Comparison of ENCODE assay signal across 8 mouse cellular contexts in genomic region chr10:60566369-60567037, GRCm38 (mm10).
A peak's percentile ranks its signal among the peaks of the same experiment; 100 is the strongest.
DNase-seq lines count a peak whose midpoint lies in the region; ATAC-seq lines count a peak whose summit lies in the region.

No protein-coding gene starts in this region.

- no peak overlapping the region for H3K27ac ChIP-seq in kidney, embryonic 16.5 days (ENCODE audit: low read length)
- no peak overlapping the region for H3K27ac ChIP-seq in embryonic facial prominence, embryonic 13.5 days
- H3K27ac ChIP-seq in limb, embryonic 13.5 days: no peak overlapping the region
- H3K27ac ChIP-seq in neural tube, embryonic 15.5 days (replicated peaks): no peak overlapping the region

- peaks cover under 1% of the 10 kb centered on the region for H3K4me1 ChIP-seq in kidney, embryonic 16.5 days (ENCODE audit: insufficient read depth, low read length)
- peaks cover 19% of the 10 kb centered on the region for H3K4me1 ChIP-seq in embryonic facial prominence, embryonic 13.5 days
- peaks cover 23% of the 10 kb centered on the region for H3K4me1 ChIP-seq in limb, embryonic 13.5 days
- peaks cover 24% of the 10 kb centered on the region for H3K4me1 ChIP-seq in neural tube, embryonic 15.5 days

- H3K4me2 ChIP-seq in kidney, embryonic 16.5 days (replicated peaks; ENCODE audit: low read depth, low read length): 0 out of 2 replicates have a peak overlapping the region, but pooled peaks have one; percentile 9
- peak overlapping the region; percentile 52 for H3K4me2 ChIP-seq in embryonic facial prominence, embryonic 13.5 days
- peak overlapping the region; percentile 48 for H3K4me2 ChIP-seq in limb, embryonic 13.5 days (replicated peaks)
- peak overlapping the region; percentile 32 for H3K4me2 ChIP-seq in neural tube, embryonic 15.5 days

- H3K27me3 ChIP-seq in kidney, embryonic 16.5 days (ENCODE audit: insufficient read depth, low read length): no peaks in the 10 kb centered on the region
- peaks cover 6% of the 10 kb centered on the region; the same call in 1 of the 2 replicates for H3K27me3 ChIP-seq in embryonic facial prominence, embryonic 13.5 days
- H3K27me3 ChIP-seq in limb, embryonic 13.5 days: no peaks in the 10 kb centered on the region; the same call in 1 of the 2 replicates
- H3K27me3 ChIP-seq in neural tube, embryonic 15.5 days (replicated peaks): peaks cover 48% of the 10 kb centered on the region

- H3K9ac ChIP-seq in kidney, embryonic 16.5 days (replicated peaks; ENCODE audit: low read length): peak overlapping the region; percentile 2; the same call in 1 of the 2 replicates
- H3K9ac ChIP-seq in embryonic facial prominence, embryonic 13.5 days: 0 out of 2 replicates have a peak overlapping the region, but pooled peaks have one; percentile 16
- H3K9ac ChIP-seq in limb, embryonic 13.5 days: peak overlapping the region; percentile 43
- H3K9ac ChIP-seq in neural tube, embryonic 15.5 days (replicated peaks): no peak overlapping the region

- no peak for DNase-seq in kidney, postnatal 4 days
- DNase-seq in right cerebral cortex, postnatal 14 days: no peak
- no peak for DNase-seq in adrenal gland, postnatal 25 days
- no peak for DNase-seq in cerebellum, postnatal 4 days (ENCODE audit: low spot score in 2 of 2)

- H3K9me3 ChIP-seq in kidney, embryonic 16.5 days (ENCODE audit: low read length): no peaks in the 10 kb centered on the region
- H3K9me3 ChIP-seq in embryonic facial prominence, embryonic 13.5 days: no peaks in the 10 kb centered on the region
- H3K9me3 ChIP-seq in limb, embryonic 13.5 days: no peaks in the 10 kb centered on the region
- H3K9me3 ChIP-seq in neural tube, embryonic 15.5 days (replicated peaks): no peaks in the 10 kb centered on the region

- 40% methylated on average over 24 of the region's 24 CpGs for WGBS in kidney, embryonic 16.5 days
- 24% methylated on average over 24 of the region's 24 CpGs for WGBS in embryonic facial prominence, embryonic 13.5 days
- whole genome bisulfite sequencing in limb, embryonic 13.5 days: 41% methylated on average over 24 of the region's 24 CpGs
- 40% methylated on average over 24 of the region's 24 CpGs for WGBS in neural tube, embryonic 15.5 days

- no peaks in the 10 kb centered on the region for H3K36me3 ChIP-seq in kidney, embryonic 16.5 days (ENCODE audit: insufficient read depth, low read length)
- H3K36me3 ChIP-seq in embryonic facial prominence, embryonic 13.5 days: no peaks in the 10 kb centered on the region
- H3K36me3 ChIP-seq in limb, embryonic 13.5 days: no peaks in the 10 kb centered on the region
- no peaks in the 10 kb centered on the region for H3K36me3 ChIP-seq in neural tube, embryonic 15.5 days

- no peak overlapping the region for H3K4me3 ChIP-seq in kidney, embryonic 16.5 days (ENCODE audit: low read length)
- peak overlapping the region; percentile 7; the same call in 1 of the 2 replicates for H3K4me3 ChIP-seq in embryonic facial prominence, embryonic 13.5 days
- H3K4me3 ChIP-seq in limb, embryonic 13.5 days: 0 out of 2 replicates have a peak overlapping the region, but pooled peaks have one; percentile 3
- no peak overlapping the region for H3K4me3 ChIP-seq in neural tube, embryonic 15.5 days (replicated peaks)

- no peak for ATAC-seq in kidney, embryonic 16.5 days (ENCODE audit: low FRiP score, low TSS enrichment)
- ATAC-seq in embryonic facial prominence, embryonic 13.5 days (ENCODE audit: insufficient number of reproducible peaks, insufficient read depth, low FRiP score, low TSS enrichment, low read depth): no peak
- no peak for ATAC-seq in limb, embryonic 13.5 days (ENCODE audit: low FRiP score, low read depth)
- no peak for ATAC-seq in neural tube, embryonic 15.5 days (ENCODE audit: low FRiP score)

Comparison
In these comparisons a context has a peak if more than half of its experiments do, and no peak if none do; other contexts are left out.
1. H3K4me3 ChIP-seq: peak in embryonic facial prominence, embryonic 13.5 days (single experiment) and limb, embryonic 13.5 days (single experiment); none in kidney, embryonic 16.5 days (single experiment) and neural tube, embryonic 15.5 days (single experiment).
2. Peak in every context shown above with its lines, with median percentiles within 50 percentile points of each other: H3K4me2 ChIP-seq.